Mouse (Mus musculus): Measurements from ENCODE around the gene Atxn3.
"Not testable (repeated sequence)": the region's sequence is repeated elsewhere in the genome, so short reads cannot be mapped to it uniquely, and the experiment has no call there.

DNA sequence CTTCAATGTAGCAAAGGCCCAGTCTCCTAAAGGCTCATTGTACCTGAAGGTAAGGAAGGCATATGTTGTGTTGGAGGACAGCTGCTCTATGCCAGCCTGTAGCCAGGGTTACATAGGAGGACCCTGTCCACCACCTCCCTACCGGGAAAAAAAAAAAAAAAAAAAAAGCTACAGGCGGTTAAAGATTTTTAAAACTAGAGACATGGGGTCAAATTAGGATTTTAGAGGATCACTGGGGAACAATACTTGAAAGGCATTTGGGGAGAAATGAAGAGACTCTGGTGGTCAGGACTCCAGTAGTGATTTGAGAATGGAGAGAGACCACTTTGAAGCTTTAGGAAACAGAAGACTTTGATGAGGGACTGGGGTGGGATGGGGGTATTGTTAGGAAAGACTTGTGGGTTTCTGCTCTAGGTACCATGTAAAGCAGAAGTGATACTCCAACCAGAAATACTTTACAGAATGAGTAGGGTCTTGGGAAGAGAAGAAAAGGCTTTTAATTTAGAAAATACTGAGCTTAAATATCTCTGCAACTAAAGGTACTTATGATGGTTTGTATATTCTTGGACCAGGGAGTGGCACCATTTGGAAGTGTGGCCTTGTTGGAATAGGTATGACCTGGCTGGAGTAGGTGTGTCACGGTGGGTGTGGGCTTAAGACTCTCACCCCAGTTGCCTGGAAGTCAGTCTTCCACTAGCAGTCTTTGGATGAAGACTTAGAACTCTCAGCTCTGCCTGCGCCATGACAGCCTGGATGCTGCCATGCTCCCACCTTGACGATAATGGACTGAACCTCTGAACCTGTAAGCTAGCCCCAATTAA is 1.1 kb upstream of the Atxn3 start:
- not testable (repeated sequence) for TF ChIP-seq CTCF (IDR thresholded peaks at IDR 0.05; ENCODE audit: extremely low read depth, insufficient read depth, insufficient read length, insufficient replicate concordance); POLR2A (IDR thresholded peaks at IDR 0.05; ENCODE audit: low read depth, low read length)
